ENCODE assay signal across 17 mouse cellular contexts in the genomic region with DNA sequence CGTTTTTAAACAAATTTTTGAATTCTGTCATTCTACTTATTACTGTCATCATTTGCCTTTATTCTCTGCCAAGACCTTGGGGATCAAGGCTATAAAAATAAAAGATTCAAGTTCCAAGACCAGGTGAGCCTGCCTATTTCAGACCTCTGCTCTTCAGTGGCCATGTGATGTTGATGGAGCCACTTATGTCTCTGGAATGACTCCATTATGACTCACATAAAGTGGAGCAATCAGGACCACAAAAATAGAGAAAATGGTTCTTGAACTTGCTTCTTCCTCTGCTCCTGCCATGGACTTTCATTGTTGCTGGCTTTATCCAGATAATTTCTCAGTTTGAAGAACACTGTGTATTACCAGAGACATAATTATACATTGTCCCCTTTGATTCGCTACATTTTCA.
"Had no signal": no experiment of that assay in that cellular context is flagged by ENCODE, and none has a peak within 500 bp of the region (broad histone marks: within the 10 kb centered on the region; RNA-seq: fewer than 3 reads in every experiment).

No protein-coding gene starts in this region.

- H3K36me3 ChIP-seq: midbrain, embryonic 13.5 days; midbrain, embryonic 15.5 days; neural tube, embryonic 13.5 days; neural tube, embryonic 15.5 days had no signal

- H3K4me3 ChIP-seq: megakaryocyte, embryonic 14.5 days; midbrain, embryonic 13.5 days; midbrain, embryonic 15.5 days; neural tube, embryonic 13.5 days; neural tube, embryonic 15.5 days had no signal

- H3K9ac ChIP-seq: liver, embryonic 14.5 days; lung, embryonic 14.5 days; midbrain, embryonic 13.5 days; midbrain, embryonic 15.5 days; neural tube, embryonic 13.5 days; neural tube, embryonic 15.5 days had no signal

- H3K27ac ChIP-seq: liver, embryonic 14.5 days; midbrain, embryonic 13.5 days; midbrain, embryonic 15.5 days; neural tube, embryonic 13.5 days; neural tube, embryonic 15.5 days had no signal

- DNase-seq: lung, adult 18-20 months; lung, embryonic 14.5 days; lung, postnatal 10 days; lung, postnatal 4 days; retina, postnatal 1 day; right cerebral cortex, adult 18-20 months; right cerebral cortex, postnatal 25 days; thymus, adult 18-20 months; thymus, postnatal 25 days; thymus, postnatal 4 days had no signal

- ATAC-seq: midbrain, embryonic 13.5 days; midbrain, embryonic 15.5 days had no signal

- H3K9me3 ChIP-seq: megakaryocyte, embryonic 14.5 days; midbrain, embryonic 13.5 days; midbrain, embryonic 15.5 days; neural tube, embryonic 13.5 days; neural tube, embryonic 15.5 days had no signal

- H3K4me2 ChIP-seq: lung, embryonic 14.5 days; midbrain, embryonic 11.5 days; midbrain, embryonic 13.5 days; midbrain, embryonic 15.5 days; neural tube, embryonic 13.5 days; neural tube, embryonic 15.5 days had no signal

- H3K27me3 ChIP-seq: megakaryocyte, embryonic 14.5 days; midbrain, embryonic 13.5 days; midbrain, embryonic 15.5 days; neural tube, embryonic 13.5 days; neural tube, embryonic 15.5 days had no signal
